Mouse (Mus musculus): ENCODE measurements at regions not wholly inside any gene's neighbourhood (a gene's known extent, or its start where the extent isn't known, plus 50 kb on each side); places are given as distances from the start of the nearest gene placed in this dataset.

GRCm38 (mm10) chr16:30744237-30744636 is 144.7 kb downstream of the Fam43a start:
- ATAC-seq, result no peak

GRCm38 (mm10) chr16:30745598-30746181 is 146.2 kb downstream of the Fam43a start:
- TF ChIP-seq CTCF (IDR thresholded peaks at IDR 0.05; ENCODE audit: low read depth), result no peak
- H3K9ac ChIP-seq (ENCODE audit: low read depth, low read length), result no peak overlapping the region
- WGBS, result 45% methylated on average over 11 of the region's 11 CpGs
- no peak overlapping the region for H3K4me3 ChIP-seq (ENCODE audit: low read depth, low read length)
- H3K9me3 ChIP-seq (ENCODE audit: control insufficient read depth), result no peaks in the 10 kb centered on the region
- ATAC-seq, result no peak
- H3K36me3 ChIP-seq (ENCODE audit: control insufficient read depth, insufficient read depth), result no peaks in the 10 kb centered on the region
- no peak overlapping the region for H3K4me2 ChIP-seq (replicated peaks; ENCODE audit: low read depth)
- no peaks in the 10 kb centered on the region for H3K27me3 ChIP-seq (replicated peaks; ENCODE audit: control insufficient read depth, insufficient read depth, low read length)
- H3K27ac ChIP-seq (ENCODE audit: low read depth, low read length), result no peak overlapping the region
- no peaks in the 10 kb centered on the region for H3K4me1 ChIP-seq (replicated peaks; ENCODE audit: control insufficient read depth, insufficient read depth, low read length)

More at GRCm38 (mm10) chr16:30744237-30744636, 144.7 kb downstream of the Fam43a start:
- Histone ChIP-seq H3K4me2 (replicated peaks; ENCODE audit: low read depth) (no peak overlapping the region), H3K27me3 (replicated peaks; ENCODE audit: control insufficient read depth, insufficient read depth, low read length) (no peaks in the 10 kb centered on the region), H3K4me3 (ENCODE audit: low read depth, low read length) (no peak overlapping the region), H3K27ac (ENCODE audit: low read depth, low read length) (no peak overlapping the region), H3K4me1 (replicated peaks; ENCODE audit: control insufficient read depth, insufficient read depth, low read length) (no peaks in the 10 kb centered on the region), H3K9me3 (ENCODE audit: control insufficient read depth) (no peaks in the 10 kb centered on the region), H3K9ac (ENCODE audit: low read depth, low read length) (no peak overlapping the region), H3K36me3 (ENCODE audit: control insufficient read depth, insufficient read depth) (no peaks in the 10 kb centered on the region)
- TF ChIP-seq CTCF (IDR thresholded peaks at IDR 0.05; ENCODE audit: low read depth), result no peak
- WGBS, result 74% methylated on average over 7 of the region's 7 CpGs

GRCm38 (mm10) chr16:30746211-30746610 is 146.7 kb downstream of the Fam43a start:
- Histone ChIP-seq H3K27me3 (replicated peaks; ENCODE audit: control insufficient read depth, insufficient read depth, low read length) (no peaks in the 10 kb centered on the region), H3K36me3 (ENCODE audit: control insufficient read depth, insufficient read depth) (no peaks in the 10 kb centered on the region), H3K4me2 (replicated peaks; ENCODE audit: low read depth) (no peak overlapping the region), H3K27ac (ENCODE audit: low read depth, low read length) (no peak overlapping the region), H3K9me3 (ENCODE audit: control insufficient read depth) (no peaks in the 10 kb centered on the region), H3K4me1 (replicated peaks; ENCODE audit: control insufficient read depth, insufficient read depth, low read length) (no peaks in the 10 kb centered on the region), H3K4me3 (ENCODE audit: low read depth, low read length) (no peak overlapping the region), H3K9ac (ENCODE audit: low read depth, low read length) (no peak overlapping the region)
- no peak for TF ChIP-seq CTCF (IDR thresholded peaks at IDR 0.05; ENCODE audit: low read depth)
- peak; percentile 33; the same call in 1 of the 2 replicates for ATAC-seq
- WGBS, result 32% methylated on average over 8 of the region's 8 CpGs

GRCm38 (mm10) chr16:30749841-30750240 is 150.3 kb downstream of the Fam43a start:
- H3K4me2 ChIP-seq (replicated peaks; ENCODE audit: low read depth), result no peak overlapping the region
- no peaks in the 10 kb centered on the region for H3K36me3 ChIP-seq (ENCODE audit: control insufficient read depth, insufficient read depth)
- no peaks in the 10 kb centered on the region for H3K4me1 ChIP-seq (replicated peaks; ENCODE audit: control insufficient read depth, insufficient read depth, low read length)
- H3K9me3 ChIP-seq (ENCODE audit: control insufficient read depth), result no peaks in the 10 kb centered on the region
- no peak overlapping the region for H3K4me3 ChIP-seq (ENCODE audit: low read depth, low read length)
- no peaks in the 10 kb centered on the region for H3K27me3 ChIP-seq (replicated peaks; ENCODE audit: control insufficient read depth, insufficient read depth, low read length)
- H3K9ac ChIP-seq (ENCODE audit: low read depth, low read length), result no peak overlapping the region
- no peak for TF ChIP-seq CTCF (IDR thresholded peaks at IDR 0.05; ENCODE audit: low read depth)
- WGBS, result 78% methylated on average over 3 of the region's 3 CpGs
- H3K27ac ChIP-seq (ENCODE audit: low read depth, low read length), result no peak overlapping the region
- no peak for ATAC-seq

- H3K36me3 ChIP-seq (ENCODE audit: control insufficient read depth, insufficient read depth), result no peaks in the 10 kb centered on the region
- H3K4me2 ChIP-seq (replicated peaks; ENCODE audit: low read depth), result no peak overlapping the region
- H3K27me3 ChIP-seq (replicated peaks; ENCODE audit: control insufficient read depth, insufficient read depth, low read length), result no peaks in the 10 kb centered on the region
- ATAC-seq, result no peak
- WGBS, result 76% methylated on average over 2 of the region's 2 CpGs
- TF ChIP-seq CTCF (IDR thresholded peaks at IDR 0.05; ENCODE audit: low read depth), result no peak
- H3K9ac ChIP-seq (ENCODE audit: low read depth, low read length), result no peak overlapping the region
- no peak overlapping the region for H3K27ac ChIP-seq (ENCODE audit: low read depth, low read length)
- no peaks in the 10 kb centered on the region for H3K9me3 ChIP-seq (ENCODE audit: control insufficient read depth)
- 0 out of 2 replicates have a peak, but pooled peaks cover 9% of the 10 kb centered on the region for H3K4me1 ChIP-seq (replicated peaks; ENCODE audit: control insufficient read depth, insufficient read depth, low read length)
- H3K4me3 ChIP-seq (ENCODE audit: low read depth, low read length), result no peak overlapping the region
These were observed 156.2 kb downstream of the Fam43a start for GRCm38 (mm10) chr16:30755771-30756170.

GRCm38 (mm10) chr16:30756678-30757077 is 157.2 kb downstream of the Fam43a start:
- Histone ChIP-seq H3K27ac (ENCODE audit: low read depth, low read length) (no peak overlapping the region), H3K27me3 (replicated peaks; ENCODE audit: control insufficient read depth, insufficient read depth, low read length) (no peaks in the 10 kb centered on the region), H3K36me3 (ENCODE audit: control insufficient read depth, insufficient read depth) (no peaks in the 10 kb centered on the region), H3K4me3 (ENCODE audit: low read depth, low read length) (no peak overlapping the region), H3K9ac (ENCODE audit: low read depth, low read length) (no peak overlapping the region), H3K4me2 (replicated peaks; ENCODE audit: low read depth) (no peak overlapping the region), H3K9me3 (ENCODE audit: control insufficient read depth) (no peaks in the 10 kb centered on the region), H3K4me1 (replicated peaks; ENCODE audit: control insufficient read depth, insufficient read depth, low read length) (0 out of 2 replicates have a peak, but pooled peaks cover 9% of the 10 kb centered on the region)
- no peak for ATAC-seq
- WGBS, result 93% methylated on average over 5 of the region's 5 CpGs
- no peak for TF ChIP-seq CTCF (IDR thresholded peaks at IDR 0.05; ENCODE audit: low read depth)

All from intestine, postnatal 0 days (tissue).